Mouse (Mus musculus): ENCODE data around the gene Elfn1.

Elfn1 gene

DNA sequence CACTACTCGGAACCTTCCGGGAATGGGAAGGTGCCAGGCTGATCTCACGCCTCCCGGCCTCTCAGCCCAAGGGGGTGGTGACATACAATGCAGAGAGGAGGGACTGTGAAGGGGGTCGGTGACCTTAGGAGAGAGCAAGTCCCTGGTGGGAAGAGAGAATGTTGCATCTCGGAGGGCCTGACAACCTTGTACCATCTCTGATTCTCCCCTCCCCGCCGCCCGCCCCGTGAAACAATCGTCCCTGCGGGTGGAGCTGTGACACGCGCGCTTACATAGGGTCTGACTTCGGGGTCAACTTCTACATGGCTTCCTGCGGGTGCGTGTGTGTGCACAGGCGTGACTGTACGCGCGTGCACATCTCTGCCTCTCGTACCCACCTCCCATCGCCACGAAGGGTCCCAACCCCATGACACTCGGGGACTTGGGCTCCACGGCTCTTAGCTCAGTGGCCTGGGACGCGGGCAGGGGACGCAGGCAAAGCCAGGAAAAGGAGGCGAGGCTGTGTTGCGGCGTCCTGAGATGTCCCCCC lies at the start of gene Elfn1:
Gene Elfn1, plus strand, starts transcription at position 230 of the 529 bp plus-strand sequence.
- peak; percentile 28 for DNase-seq (ENCODE audit: low read depth, low spot score)

- DNase-seq (ENCODE audit: low read depth, low spot score): no peak
Measured at GRCm38 (mm10) chr5:139860328-139861104, 47.2 kb upstream of the Elfn1 start.

DNA sequence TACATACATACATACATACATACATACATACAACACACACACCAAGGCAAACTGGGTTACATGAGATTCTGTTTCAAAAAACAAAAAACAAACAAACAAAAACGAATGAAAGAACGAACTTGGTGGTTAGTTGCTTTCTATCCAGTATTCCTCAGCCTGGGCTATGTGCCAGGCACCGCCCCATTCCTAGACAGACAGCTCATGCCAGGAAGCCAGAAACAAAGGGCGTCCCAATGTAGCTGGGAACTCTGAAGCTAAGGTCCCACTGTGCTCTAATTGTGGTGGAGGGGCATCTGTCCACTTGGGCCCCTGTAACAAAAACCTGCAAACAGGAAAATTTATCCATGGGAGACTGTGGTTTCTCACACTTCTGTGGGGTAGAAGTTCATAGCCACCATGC lies 45.0 kb upstream of the Elfn1 start:
- DNase-seq (ENCODE audit: low read depth, low spot score): no peak

DNA sequence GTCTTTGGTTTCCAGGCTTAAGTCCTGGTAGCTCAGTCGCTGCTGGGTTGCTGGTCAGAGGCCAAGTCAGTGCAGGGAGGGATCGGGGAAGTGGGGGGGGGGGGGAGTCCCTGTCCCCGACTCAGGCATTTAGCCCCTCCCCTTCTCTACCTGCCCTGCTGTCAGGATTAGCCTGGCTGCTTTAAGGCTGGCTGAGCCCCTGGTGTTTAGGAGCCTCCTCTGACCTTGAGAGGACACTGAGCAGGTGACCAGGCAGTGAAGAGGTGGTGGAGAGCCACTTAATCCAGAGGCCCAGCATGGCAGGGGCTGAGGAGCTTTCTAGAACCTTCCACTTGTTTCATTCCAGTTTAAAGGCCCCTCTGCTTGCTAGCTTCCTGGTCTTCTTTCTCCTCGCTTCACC lies 36.9 kb upstream of the Elfn1 start:
- no peak for DNase-seq (ENCODE audit: low read depth, low spot score)

GRCm38 (mm10) chr5:139871526-139871925 lies 36.2 kb upstream of the Elfn1 start:
- no peak for DNase-seq (ENCODE audit: low read depth, low spot score)

DNA sequence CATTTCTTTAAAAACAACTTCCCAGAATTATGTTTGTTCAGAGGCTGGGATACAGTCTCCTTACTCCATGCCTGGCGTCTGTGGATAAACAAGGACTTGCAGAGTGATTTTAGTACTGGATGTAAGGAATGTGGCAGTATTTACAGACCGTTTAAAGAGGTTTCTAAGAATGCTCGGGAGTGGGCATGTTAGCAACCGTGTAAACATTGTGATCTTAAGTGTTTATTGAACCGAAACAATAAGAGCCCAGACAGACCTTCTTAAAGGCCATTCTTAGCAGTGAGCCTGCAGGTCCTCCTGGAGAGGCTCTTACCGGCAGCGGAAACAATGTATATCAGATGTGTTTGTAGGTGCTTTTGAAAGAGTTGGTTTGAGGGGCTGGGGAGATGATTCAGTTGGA lies 30.2 kb upstream of the Elfn1 start:
- no peak for DNase-seq (ENCODE audit: low read depth, low spot score)

- DNase-seq (ENCODE audit: low read depth, low spot score): no peak
Measured at GRCm38 (mm10) chr5:139879694-139880093, 28.0 kb upstream of the Elfn1 start.

DNA sequence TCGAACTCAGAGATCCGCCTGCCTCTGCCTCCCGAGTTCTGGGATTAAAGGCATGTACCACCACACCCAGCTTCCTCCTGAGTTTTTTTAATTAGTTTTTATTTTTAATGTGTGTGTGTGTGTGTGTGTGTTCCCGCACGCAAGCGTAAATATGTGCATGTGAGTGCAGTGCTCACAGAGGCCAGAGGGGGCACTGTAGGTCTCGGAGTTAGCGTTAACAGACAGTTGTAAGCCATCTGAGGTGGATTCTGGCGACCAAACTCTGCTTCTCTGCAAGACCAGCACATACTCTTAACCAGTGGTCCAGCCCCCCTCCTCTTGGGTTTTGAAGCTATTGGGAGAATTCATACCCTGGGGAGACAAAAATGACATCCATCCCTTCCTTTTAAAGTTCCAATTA lies 26.6 kb upstream of the Elfn1 start:
- peak; percentile 5 for DNase-seq (ENCODE audit: low read depth, low spot score)

GRCm38 (mm10) chr5:139888624-139889023 lies 19.1 kb upstream of the Elfn1 start:
- no peak for DNase-seq (ENCODE audit: low read depth, low spot score)

DNA sequence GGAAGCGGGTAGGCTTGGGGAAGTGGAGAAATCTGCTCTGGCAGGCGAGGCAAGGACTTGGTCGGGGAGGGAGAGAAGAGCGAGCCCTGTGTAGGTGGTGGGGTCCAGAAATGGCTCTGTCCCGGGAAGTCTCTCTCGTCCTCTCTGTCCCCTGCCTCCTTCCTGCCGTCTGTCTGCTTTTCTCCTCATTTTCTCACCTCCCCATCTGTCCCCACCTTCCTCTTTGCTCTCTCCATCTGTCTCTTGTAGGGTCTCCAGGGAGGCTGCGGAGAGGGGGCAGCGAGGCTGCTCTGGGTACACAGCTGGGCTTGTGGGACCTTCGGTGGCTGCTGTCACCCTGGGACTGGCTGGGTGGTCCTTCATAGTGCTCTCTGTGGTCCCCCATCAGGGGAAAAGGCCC lies 18.4 kb upstream of the Elfn1 start:
- no peak for DNase-seq (ENCODE audit: low read depth, low spot score)

- DNase-seq (ENCODE audit: low read depth, low spot score): no peak
Measured at GRCm38 (mm10) chr5:139892326-139892994, 15.3 kb upstream of the Elfn1 start.

DNA sequence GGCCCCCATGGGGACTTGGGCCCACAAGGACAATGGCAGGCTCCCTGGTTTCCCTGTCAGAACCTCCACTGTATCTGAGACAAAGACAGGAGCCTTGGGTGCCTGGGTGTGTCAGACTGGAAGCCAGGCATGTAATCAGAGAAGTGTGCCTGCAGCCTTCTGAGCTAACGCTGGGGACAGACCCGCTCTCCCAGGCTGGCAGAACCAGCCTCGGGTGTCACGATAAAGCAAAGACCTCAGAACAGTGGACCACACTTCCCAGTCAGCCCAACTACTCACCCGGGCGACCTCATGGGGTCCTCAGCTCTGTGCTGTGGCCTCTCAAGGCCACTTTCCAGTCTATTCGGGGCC lies 14.8 kb upstream of the Elfn1 start:
- DNase-seq (ENCODE audit: low read depth, low spot score): no peak

DNA sequence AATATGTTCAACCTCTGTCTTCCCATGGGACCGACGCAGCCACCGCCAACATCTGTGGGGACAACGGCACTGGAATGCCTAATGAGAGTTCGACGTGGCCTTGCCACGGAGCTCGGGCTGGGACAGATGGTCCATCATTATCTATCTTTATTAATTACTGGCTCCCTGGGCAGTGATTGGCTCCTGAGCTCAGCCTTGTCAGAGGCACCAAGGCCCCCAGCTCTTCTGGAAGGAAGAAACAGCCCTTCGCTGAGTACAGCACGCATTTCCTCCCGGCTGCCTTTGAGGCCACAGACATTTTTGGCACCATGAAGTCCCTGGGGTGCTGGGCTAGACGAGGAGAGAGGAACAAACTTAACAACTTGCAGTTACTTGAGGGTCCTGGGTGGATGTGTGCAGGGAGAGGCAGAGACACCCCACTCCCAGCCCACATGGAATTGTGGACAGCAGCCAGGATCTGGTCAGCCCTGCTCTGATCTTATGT lies 13.7 kb upstream of the Elfn1 start:
- DNase-seq (ENCODE audit: low read depth, low spot score): no peak

DNA sequence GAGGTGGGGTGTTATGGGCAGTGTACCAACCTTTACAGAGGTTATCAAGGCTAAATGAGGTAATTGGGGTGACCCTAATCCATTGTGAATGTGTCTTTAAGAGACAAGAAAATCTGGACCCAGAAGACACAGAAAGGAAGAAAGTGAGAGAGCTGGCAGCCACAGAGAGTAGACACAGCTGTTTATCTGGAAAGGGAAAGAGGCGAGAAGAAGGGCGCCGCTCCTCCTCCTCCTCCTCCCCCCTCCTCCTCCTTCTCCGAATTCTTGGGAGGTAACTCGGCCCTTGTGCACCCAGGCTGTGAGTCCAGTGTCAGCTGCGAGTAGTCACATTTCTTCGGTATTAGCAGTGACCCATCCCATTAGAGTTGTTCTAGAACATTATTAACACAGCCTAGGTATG lies 8.7 kb upstream of the Elfn1 start:
- no peak for DNase-seq (ENCODE audit: low read depth, low spot score)

GRCm38 (mm10) chr5:139905121-139905520 lies 2.6 kb upstream of the Elfn1 start:
- DNase-seq (ENCODE audit: low read depth, low spot score): no peak

DNA sequence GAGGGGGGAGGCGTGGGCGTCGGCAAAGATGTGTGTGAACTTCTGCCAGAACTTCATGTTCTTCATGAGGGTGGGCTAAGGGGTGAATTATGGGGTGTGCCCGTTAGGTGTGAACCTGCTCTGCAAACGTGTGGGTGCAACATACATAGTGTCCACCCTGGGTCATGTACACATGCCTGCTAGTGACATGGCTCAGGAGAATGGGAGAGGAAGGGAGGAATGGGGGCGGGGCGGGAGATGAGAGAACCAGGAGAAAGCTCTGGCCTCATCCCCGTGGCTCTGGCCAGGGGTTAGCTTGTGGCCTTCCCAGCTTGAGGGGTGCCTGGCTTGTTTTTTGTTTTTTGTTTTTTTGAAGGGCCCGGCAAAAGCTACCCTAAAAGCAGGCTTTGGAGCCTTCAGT lies 1.2 kb upstream of the Elfn1 start:
- DNase-seq (ENCODE audit: low read depth, low spot score): no peak

- DNase-seq (ENCODE audit: low read depth, low spot score): peak; percentile 57
Measured at GRCm38 (mm10) chr5:139907241-139907640, 502 bp upstream of the Elfn1 start.

GRCm38 (mm10) chr5:139908243-139908810 lies 584 bp downstream of the Elfn1 start:
- peak; percentile 30 for DNase-seq (ENCODE audit: low read depth, low spot score)

DNA sequence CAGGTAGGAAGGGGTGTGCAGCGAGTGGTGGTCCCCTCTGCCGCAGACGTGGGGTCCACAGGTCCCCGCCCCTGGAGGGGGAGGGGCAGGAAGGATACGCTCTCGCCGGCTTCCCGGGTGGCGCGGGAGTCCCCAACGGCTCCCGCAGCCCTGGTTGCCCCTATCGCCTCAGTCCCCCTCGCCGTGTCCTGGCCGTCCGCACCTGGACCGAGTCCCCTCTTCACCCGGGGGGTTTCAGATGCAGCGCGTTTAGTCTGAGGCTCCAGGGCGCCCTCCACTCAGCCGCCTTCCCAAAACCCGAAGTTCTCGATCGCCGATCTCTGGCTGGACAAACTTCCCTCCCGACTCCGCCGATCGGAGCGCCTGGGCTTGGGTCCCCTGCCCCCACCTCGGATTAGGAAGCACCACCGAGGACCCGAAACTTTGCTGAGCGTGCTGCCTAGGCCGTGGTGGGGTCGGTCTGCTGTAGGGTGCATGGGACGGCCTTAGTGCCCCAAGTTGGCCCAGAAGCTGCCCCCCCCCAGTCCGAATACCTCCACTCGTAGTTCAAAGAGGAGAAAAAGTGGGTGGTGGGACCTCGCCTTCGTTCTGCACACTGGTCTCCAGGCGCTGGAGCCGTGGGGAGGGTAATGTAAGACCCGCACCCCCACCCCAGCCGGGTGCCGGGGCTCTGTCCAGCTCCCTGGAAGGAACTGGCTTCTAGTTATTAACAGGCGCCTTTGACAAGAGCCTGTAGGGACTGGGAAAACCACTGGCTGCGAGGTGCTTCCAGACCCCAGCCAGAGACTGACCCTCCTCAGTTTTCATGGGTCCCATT lies 1.3 kb downstream of the Elfn1 start:
- DNase-seq (ENCODE audit: low read depth, low spot score): no peak

- peak; percentile 47 for DNase-seq (ENCODE audit: low read depth, low spot score)
Measured at GRCm38 (mm10) chr5:139909710-139910550, 2.2 kb downstream of the Elfn1 start.

Data from CD4-positive, CD25-positive, alpha-beta regulatory T cell, adult 2 months (primary cell).